Mouse (Mus musculus): ENCODE data around the gene Aldh1a7.
A peak's percentile ranks its signal among the peaks of the same experiment; 100 is the strongest.
"Not testable (repeated sequence)": the region's sequence is repeated elsewhere in the genome, so short reads cannot be mapped to it uniquely, and the experiment has no call there.

The Aldh1a7 gene

DNA sequence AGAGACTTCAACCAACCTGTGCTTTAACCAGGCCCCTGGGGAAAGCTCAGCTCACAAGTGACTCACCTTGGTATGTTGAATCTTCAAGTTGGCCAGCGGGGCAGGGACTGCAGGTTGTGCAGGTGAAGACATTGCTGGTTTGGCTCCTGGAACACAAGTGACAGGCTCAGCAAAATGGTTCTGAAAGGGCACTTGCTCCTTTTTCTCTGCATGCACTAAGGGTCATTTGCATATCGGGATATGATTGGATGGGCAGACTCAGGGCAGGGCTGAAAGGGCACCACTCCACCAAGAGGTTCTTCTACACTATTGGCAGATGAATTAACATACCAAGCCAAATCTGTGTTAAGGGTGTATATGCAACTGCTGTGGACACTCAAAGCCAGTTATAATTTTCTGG, at the start of gene Aldh1a7:
TSS of gene Aldh1a7 (minus strand) at position 182 of the 400 bp plus-strand sequence.
- DNase-seq (ENCODE audit: low spot score in 2 of 2): no peak

DNA sequence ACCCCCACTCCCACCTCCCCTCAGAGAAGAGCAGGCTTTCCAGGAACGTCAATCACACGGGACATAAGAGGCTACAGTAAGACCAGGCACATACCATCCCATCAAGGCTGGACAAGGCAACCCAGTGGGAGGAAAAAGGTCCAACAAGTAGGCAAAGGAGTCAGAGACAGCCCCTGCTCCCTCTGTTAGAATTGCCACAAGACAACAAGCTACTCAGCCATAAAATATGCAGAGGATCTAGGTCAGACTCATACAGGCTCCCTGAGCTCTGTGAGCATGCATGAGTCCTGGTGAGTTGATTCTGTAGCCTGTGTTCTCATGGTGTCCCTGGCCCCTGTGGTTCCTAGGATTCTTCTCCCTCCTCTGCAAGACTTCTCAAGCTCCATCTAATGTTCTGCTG, 48.3 kb upstream of the Aldh1a7 start:
- no peak for DNase-seq (ENCODE audit: low spot score in 2 of 2)

DNA sequence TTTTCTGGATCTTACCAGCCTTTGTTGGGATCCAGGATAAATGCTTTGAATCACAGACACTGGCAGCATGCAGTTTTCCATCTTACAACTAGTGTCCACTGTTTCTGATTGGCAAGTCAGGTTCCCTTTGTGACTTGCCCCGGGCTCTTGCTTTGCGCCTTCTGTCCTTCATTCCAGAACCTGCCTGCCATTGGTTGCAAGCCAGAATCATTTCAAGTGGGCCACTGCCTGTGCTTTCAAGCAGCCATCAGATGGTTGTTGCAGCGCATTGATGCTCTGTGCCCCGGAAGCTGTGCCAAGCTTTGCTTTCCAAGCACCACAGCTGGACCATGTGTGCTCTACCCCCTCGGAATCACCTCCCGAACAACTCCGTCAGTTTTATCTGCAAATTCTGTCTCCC, 46.6 kb upstream of the Aldh1a7 start:
- DNase-seq (ENCODE audit: low spot score in 2 of 2): no peak

DNA sequence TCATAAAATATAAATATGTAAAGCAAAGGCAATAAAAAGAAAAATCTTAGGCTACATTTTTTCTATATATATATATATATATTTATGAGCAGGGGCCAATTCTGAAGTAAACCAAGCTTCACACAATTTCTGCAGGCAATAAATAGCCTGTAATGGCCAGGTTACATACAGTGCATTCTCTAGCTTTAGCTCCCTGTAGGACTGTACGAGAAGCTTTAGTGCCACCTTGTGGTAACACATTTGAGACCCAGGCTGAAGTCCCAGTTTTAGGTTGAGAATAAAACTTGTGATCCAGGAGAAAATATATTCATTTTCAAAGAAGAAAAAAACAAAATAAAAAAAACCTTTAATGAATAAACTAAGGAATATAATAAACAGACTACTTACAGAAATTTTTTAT, 36.9 kb upstream of the Aldh1a7 start:
- peak in 1 of 2 experiments; percentile 18 for DNase-seq (ENCODE audit: low spot score in 2 of 2)

DNA sequence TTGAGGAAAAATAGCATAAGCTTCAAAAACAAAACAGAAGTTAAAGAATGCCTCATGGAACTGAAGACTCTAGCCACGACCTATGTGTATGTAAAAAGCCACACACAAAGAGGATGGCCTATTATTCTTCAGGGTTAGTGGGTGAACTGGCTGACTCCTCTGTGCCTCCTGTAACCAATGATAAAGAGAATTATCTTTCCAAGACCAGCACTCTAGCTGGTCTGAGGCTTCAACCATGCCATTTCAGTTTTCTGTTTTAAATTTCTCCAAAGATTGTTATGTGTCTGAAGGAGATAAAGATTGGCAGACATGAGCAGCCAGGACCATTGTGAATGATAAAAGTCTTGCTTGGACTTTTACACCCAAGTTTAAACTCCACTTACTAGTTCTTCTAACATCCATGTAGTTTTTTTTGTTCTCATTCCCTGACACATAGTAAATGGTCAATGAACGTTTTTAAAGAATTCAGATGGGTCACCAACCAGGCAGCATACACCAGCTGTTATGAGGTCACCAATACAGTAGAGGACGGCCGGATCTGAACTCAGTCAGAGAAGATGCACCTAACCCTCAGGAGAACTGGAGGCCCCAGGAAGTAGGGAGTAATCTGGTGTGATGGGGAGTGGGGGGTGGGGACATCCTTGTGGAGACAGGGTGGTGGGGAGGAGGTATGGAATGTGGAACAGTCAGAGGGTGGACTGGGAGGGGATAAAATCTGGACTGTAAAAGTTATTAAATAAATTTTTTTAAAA, 34.5 kb upstream of the Aldh1a7 start:
- no peak for DNase-seq (ENCODE audit: low spot score in 2 of 2)

DNA sequence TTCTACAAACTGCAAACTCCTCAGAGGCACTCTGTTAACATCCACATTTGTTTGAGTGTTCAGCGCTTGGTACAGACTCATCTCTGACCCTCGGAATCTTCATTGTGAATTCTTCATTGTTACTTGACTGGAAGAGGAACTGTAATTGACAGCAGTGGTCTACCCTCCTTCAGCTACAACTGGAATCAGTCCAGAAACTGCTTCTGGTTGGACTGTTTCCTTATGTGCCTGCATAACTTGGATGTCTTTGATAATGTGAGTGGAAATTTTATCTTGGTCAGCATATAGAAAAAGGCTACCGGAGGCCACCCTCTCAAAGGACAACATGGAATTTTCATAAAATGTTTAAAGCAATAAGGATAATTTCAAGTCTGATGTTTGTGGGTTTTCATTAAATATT, 33.8 kb upstream of the Aldh1a7 start:
- DNase-seq (ENCODE audit: low spot score in 2 of 2): no peak

DNA sequence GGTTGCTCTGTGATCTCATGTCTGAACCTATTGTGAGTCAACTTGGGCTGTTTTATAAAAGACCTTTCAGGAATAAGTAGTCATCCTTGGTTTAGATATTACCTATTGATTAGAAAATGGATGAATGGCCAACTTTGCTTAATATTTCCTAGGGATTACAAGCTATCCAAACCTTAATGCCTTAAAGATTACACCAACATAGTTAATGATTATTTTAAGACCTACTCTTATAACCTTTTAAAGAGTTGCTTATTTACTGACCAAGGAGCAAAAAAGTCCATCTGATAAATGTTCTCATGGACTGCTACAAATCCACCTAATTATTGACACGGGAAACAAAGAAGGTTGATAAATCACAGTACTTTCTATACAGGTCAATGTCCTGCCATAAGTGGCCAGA, 17.3 kb upstream of the Aldh1a7 start:
- DNase-seq (ENCODE audit: low spot score in 2 of 2): no peak

DNA sequence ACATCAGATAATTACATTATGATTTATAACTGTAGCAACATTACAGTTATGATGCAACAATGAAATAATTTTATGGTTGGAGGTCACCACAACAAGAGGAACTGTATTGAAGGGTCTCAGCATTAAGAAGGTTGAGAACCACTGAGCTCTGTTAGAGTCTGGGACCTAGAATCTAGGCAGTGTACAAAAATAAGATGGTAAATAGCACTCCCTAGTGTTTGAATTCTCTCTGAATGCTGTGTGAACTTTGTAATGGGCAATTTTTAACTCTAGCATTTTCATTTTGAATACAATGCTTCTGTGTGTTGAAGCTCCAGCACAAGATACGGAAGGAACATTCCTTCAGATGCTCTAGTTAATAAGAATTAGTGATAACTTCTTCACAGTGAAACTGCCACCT, 916 bp upstream of the Aldh1a7 start:
- no peak for DNase-seq (ENCODE audit: low spot score in 2 of 2)

DNA sequence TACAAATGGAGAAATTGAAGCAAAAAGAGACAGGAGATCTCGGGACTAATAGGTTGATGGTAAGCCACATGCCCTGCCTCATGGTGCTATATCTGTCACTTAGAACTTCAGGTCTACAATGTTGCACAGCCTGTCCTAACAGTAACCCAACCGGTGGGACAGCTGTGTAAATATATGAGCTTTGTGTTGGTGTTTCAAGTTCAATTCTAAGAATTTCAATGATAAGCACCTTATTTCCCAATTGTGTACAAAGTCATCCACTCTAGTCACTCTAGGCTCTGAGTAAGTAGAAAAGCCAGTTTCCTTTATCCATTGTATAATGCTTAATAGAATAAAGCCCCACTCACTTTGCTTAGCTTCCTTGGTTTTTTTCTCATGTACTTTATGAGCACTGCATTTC, 4.4 kb downstream of the Aldh1a7 start:
- DNase-seq (ENCODE audit: low spot score in 2 of 2): no peak

DNA sequence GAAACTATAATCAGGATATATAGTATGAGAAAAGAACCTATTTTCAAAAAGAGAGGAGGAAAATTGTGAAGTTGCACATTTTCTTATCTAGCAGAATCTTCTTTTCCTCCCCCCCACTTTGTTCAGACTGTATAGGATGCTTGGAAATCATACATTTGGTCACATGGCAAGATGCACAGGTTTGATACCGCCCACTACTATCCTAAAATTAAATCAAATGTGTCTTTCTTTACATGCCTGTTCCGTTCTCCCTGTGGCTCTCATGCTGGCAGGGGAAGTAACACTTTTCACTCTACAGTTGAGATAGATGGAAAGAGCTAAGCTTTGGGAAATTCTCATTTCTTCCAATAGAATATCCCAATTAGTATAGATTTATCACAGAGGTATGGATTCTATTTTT, 7.1 kb downstream of the Aldh1a7 start:
- DNase-seq (ENCODE audit: low spot score in 2 of 2): no peak

DNA sequence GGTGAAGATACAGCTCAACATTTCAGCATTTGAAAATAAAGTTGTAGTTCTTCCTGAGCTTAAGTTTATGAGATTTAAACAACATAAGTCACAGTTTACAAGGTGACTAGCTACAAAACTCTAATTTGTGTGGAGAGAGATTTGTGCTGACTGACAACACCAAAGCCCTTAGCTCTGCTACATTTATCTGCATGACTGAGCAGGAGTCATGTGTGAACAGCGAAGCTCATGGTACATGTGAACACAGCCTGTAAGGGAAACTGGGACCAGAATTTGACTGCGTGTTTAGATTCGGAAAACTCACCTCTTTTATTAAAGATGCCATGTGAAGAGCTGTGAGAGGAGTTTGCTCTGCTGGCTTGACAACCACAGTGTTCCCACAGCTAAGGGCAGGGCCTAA, 11.7 kb downstream of the Aldh1a7 start:
- DNase-seq (ENCODE audit: low spot score in 2 of 2): no peak

DNA sequence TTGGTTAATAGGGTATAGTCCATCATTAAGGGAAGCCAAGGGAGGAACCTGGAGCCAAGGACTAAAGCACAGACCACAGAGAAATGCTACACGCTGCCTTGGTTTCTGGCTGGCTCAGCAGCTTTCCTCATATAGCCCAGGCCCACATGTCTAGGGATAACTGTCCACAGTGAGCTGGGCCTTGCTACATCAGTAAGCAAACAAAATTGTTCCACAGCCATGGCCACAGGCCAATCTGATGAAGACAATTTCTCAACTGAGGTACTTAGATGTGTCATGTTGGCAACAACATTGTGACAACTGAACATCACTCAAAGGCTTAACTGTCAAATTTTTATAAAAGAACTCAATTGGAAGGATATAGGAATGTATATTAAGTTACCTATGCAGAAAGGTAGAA, 12.3 kb downstream of the Aldh1a7 start:
- DNase-seq (ENCODE audit: low spot score in 2 of 2): no peak

DNA sequence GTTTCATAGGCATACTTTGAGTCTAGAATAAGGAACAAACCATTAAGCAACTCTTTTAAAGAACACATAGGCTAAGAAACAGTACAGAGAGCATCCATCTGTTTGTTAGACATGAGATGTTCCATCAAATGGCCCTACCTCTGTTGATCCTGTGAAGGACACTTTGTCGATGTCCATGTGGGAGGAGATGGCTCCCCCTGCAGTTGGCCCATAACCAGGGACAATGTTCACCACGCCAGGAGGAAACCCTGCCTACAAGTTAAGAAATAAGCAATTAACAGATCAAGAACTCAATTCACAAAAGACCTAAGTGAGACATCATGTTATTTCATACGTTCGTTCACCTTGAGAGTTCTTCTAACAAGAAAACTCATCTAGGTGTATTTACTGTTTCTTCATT, 12.8 kb downstream of the Aldh1a7 start:
- no peak for DNase-seq (ENCODE audit: low spot score in 2 of 2)

DNA sequence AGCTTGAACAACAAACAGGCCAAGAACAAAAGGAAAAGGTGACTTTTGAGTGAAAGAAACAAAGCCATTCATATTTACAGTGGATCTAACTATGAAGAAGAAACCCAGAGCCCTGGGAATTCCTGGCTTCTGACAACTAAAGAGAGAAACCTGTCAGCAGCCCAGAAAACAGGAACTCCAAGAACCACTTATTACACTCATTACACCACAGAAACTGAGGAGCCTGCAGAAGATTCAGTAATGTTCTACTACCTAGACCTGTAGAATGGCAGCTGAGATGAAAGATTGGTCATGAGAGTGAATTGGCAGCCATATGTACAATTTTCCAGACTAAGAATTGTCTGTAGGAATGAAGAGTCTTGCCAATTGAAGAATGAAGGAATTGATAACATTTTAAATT, 20.2 kb downstream of the Aldh1a7 start:
- no peak for DNase-seq (ENCODE audit: low spot score in 2 of 2)

DNA sequence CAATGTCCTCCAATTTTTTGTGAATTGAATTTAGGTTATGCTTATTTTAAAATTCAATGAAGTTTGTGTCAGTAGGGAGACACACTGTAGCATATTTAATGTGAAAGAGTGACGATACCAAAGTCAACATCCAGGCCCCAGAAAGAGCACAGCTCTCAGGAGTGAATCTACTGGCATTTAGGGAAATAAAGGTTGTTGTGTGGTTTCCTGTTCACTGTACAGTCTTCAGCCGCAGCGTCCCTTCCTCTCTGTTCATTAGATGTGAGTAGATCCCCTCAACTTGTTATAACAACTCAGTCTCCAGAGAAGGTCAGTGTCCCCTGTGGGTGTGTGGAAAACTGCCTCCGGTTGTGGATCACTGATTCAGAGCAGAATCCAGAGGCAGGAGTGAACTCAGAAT, 20.6 kb downstream of the Aldh1a7 start:
- DNase-seq (ENCODE audit: low spot score in 2 of 2): no peak

DNA sequence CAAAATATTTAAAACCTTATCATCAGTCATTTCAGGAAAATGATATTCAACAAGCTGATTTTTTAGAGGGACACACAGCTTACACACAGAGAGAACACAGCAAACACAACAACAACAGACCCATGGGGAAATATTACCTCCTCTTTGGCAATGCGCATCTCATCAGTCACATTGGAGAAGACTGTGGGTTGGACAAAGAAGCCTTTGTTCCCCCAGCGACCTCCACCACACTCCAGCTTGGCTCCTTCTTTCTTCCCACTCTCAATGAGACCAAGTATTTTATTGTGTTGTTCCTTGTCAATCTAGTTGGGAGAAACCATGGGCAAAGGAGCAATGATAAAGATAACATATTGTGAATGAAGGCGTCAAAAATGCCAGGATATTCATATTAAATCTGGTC, 25.3 kb downstream of the Aldh1a7 start:
- DNase-seq (ENCODE audit: low spot score in 2 of 2): no peak

DNA sequence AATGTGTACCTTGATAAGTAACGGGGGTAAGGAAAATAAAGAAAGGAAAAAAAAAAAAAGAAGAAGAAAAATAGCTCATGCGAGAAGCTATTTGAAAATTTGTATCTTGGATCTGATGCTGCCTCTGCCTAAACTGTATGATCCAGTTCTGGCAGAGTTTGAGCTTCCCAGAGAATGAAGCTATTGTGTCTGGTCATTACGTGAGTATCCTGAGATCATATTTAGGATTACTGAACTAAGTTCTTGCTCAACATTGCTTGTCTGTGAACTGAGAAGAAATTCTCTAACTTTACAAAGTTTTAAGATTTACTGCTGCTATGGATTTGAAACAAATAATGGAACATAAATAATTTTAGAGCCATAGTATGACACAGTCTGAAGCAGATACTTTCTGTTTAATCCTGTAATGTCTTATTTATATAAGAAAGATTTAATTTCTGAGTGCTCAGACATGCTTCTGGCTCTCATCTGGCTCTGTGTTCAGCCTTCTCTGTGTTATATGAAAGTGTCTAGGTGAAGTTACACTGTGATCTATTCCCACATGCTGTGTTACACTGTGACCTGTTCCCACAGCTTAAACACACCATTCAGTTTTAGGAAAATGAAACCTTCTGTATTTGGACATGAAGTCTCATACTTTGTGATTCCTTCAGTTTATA, 49.5 kb downstream of the Aldh1a7 start:
- DNase-seq (ENCODE audit: low spot score in 2 of 2): no peak

DNA sequence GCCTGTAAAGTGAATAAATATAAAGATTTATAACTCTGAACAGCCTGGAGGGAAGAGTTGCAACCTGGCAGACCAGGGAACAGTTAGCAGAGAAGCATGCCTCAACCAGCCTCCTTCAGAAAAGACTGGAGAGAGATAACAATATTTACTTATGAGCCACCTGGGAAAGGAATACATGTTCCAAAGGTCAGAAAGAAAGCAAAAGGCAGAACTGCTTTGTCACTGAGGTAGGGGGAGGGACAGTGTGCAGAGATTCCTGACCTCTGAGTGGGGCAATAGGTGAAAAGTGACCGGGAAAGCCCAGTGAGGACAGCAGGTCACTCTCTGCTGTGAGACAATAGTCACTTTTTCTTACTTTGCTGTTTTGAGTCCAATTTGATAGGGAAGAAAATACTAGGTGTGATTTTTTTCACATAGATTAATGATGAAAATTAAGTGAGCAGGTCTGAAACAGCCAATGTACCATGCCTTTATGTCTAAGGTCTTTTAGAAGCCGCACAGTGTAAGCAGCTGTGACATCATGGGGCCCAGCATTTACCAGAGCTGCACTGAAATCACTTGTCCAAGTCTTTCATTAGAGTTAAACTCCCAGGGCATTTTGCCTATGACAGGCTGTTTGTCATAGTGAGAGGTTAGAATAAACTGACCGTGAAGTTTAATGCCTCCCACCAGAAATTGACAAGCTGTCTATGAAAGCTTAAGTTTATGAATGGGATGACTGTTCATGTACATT, 73.1 kb downstream of the Aldh1a7 start:
- no peak for DNase-seq (ENCODE audit: low spot score in 2 of 2)

DNA sequence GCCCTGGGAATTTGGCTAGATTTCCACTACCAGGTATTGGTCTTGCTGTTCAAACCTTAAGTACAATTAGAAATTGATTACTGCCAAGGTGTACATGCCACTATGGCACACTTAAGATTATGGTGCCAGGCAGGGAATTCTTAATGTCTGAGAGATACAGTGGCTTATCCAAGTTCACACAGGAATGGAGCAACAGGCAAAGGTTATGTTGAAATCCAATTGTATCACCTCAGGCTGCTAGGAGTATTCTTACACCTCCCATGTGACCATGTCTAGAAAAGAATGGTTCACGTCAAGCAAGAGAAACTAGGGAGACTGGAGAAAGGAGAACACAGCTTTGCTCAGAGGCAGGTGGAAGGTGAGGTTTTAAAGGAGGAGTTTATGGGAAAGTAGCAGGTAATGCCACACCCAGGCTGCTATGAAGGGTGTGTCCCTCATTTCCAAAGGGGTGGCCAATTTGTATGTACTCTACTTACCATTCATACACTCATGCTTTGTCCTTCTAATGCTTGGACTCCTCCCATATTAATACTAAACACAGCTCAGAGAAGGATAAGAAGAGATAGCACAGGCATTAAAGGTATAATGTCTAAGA, 74.2 kb downstream of the Aldh1a7 start:
- no peak for DNase-seq (ENCODE audit: low spot score in 2 of 2)

DNA sequence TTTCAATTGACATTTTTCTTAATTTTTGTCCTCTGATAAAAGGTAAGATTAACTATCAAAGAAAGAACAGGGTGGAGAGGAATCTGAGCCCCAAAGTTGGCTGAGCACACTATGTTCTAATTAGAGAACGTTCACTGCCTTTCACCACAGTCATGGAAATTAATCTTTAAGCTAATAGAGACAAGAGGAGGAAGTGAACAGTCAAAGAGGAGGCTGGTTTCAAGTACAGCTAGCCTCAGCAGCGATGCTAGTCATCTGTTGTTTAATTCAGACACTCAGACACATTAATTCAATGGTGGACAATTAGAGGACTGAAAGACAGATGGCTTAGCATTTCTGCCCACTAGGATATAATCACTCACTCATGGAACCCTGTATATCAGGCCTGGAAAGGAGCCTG, 77.4 kb downstream of the Aldh1a7 start:
- DNase-seq (ENCODE audit: low spot score in 2 of 2): no peak

DNA sequence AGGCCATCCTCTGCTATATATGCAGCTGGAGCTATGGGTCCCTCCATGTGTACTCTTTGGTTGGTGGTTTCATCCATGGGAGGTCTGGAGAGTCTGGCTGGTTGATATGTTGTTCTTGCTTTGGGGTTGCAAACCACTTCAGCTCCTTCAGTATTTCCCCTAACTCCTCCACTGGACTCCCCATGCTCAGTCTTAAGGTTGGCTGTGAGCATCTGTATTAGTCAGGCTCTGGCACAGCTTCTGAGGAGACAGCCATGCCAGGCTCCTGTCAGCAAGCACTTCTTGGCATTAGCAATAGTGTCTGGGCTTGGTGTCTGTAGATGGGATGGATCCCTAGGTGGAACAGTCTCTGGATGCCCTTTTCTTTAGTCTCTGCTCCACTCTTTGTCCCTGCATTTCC, 79.9 kb downstream of the Aldh1a7 start:
- DNase-seq (ENCODE audit: low spot score in 2 of 2): not testable (repeated sequence)

DNA sequence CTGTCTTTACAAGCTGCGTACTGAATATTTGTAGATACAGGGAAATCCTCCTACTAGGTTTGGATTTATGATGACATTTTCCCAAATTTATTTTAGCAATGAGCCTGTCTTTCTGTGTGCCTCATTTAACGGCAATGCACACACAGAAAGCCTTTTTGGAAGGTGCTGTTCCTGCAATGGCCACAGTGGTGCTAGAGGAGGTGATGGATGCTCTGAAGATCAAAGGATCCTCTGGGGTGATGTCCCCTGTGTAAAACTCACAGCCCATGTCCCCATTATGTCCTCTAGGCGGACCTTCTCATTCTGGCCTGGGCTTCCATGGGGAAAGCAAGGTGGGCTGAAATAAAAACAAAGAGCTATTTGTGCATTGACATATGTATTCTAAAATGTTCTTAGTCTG, 83.0 kb downstream of the Aldh1a7 start:
- no peak for DNase-seq (ENCODE audit: low spot score in 2 of 2)
